Mouse (Mus musculus) bone marrow macrophage, adult 2 months (primary cell): Measurements from ENCODE around the gene Tmem235. TPM values are rescaled to one million over a fixed set of nuclear protein-coding genes. Genes with fewer than 3 reads are reported as not detected.
"Not testable (repeated sequence)": the region's sequence is repeated elsewhere in the genome, so short reads cannot be mapped to it uniquely, and the experiment has no call there.

Experiments used
- H3K27ac ChIP-seq: 2 replicates; pipeline ENCODE4 v1.5.1; 2012; ENCODE audit warnings: low read depth, low read length; ENCODE audit not compliant: insufficient read depth
- H3K4me1 ChIP-seq: 2 replicates; pipeline ENCODE4 v1.6.1; 2012; ENCODE audit warnings: low read length; ENCODE audit not compliant: control insufficient read depth, insufficient read depth
- H3K4me3 ChIP-seq: 2 replicates; pipeline ENCODE4 v1.5.1; 2012; ENCODE audit warnings: mild to moderate bottlenecking, low read length, moderate library complexity; ENCODE audit not compliant: insufficient read depth
- CTCF ChIP-seq: IDR thresholded peaks from 2 replicates; pipeline ENCODE4 v1.5.1; 2012; ENCODE audit warnings: low read depth, mild to moderate bottlenecking, low read length, moderate library complexity
- POLR2A ChIP-seq: IDR thresholded peaks from 2 replicates; pipeline ENCODE4 v1.6.1; 2012; ENCODE audit warnings: mild to moderate bottlenecking, low read depth, low read length, borderline replicate concordance
- polyA plus RNA-seq: library from polyadenylated mRNA; stranded (reverse); fragments of >200 nt; gene quantifications from 2 replicates; pipeline ENCODE4 v1.2.4, GENCODE M21; 2012; ENCODE audit not compliant: missing spikeins, insufficient read depth, insufficient read length

Gene Tmem235
- not detected in 2 replicates for polyA plus RNA-seq

GRCm38 (mm10) chr11:117860601-117861000 lies at the start of gene Tmem235:
Tmem235 (plus strand) TSS chr11:117860752.
- no peak within 1 kb of the TSS for H3K4me3 ChIP-seq
- H3K27ac ChIP-seq = no peak within 1 kb of the TSS
- H3K4me1 ChIP-seq = peaks cover 10% of the 10 kb centered on the region
- TF ChIP-seq CTCF = no peak
- no peak for TF ChIP-seq POLR2A

DNA sequence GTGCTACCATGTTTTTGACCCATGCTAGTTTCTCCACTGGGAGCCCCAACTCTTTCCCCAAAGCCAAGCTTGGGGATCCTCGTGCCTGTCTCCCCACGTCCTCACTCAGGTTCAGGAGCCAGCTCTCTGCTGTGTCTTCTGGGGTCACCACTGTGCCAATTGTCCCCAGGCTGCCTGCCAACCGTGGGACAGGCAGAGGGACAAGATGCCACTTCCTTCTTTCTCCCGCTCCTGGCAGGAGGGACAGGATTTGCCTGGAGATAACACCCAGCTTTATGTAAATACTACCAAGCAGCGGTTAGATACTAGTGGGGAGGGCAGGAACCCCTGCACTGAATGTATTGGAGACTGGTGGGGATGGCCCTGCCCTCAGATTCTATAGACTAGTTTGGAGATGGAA lies 46.7 kb upstream of the Tmem235 start:
- H3K4me3 ChIP-seq = no peak overlapping the region
- TF ChIP-seq CTCF (no peak), POLR2A (no peak)
- peaks cover 18% of the 10 kb centered on the region for H3K4me1 ChIP-seq
- H3K27ac ChIP-seq = no peak overlapping the region

DNA sequence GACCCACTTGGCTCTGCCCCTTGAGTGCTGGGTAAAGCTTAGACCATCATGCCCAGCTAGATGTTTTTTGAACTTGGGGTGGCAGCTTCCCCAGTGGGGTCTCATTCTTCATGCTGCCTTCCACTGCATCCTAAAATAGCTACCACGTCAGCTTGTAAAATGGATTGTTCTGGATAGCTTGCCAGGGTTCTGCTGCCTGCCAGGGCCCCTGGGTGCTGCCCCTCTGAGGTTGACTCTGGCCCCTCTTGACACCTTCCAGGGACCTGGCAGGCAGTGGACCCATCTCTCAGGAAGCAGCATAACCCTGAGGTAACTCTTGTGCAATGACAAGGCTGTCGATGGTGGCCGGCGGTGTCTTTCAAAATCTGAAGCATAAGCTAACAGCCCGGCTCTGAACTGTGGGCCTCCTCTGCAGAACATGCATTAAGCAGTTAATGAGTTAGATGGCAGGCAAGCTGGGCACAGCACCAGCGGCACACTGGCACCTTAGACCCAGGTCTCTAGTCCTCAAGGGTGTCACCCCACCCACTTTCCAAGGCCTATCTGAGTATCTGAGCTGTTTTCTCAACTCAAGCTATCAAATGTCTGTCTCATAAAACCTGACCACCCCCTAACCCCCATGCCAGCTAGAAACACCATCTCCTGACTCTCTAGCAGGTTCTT lies 45.7 kb upstream of the Tmem235 start:
- H3K27ac ChIP-seq = no peak overlapping the region
- H3K4me1 ChIP-seq = peaks cover 13% of the 10 kb centered on the region
- TF ChIP-seq POLR2A = no peak
- no peak for TF ChIP-seq CTCF

DNA sequence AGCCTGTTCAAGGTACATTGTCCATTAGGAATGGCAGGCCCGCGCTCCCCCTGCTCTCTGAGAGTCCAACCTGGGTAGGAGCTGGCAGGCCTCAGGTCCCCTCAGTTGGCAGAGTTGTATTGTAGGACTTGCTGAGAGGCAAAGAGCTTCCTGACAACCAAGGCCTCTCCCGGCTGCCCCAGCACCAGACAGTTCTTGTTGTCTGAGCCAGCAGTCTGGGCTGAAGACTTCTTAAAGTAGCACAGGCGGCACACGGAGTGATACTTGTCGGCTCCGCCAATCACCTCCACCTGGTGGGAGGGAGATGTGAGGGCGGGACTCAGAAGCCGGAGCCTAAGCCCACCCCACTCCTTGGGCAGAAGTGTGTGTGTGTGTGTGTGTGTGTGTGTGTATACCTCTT lies 44.7 kb upstream of the Tmem235 start:
- H3K27ac ChIP-seq, H3K4me3 ChIP-seq: not testable (repeated sequence)
- H3K4me1 ChIP-seq = peaks cover 14% of the 10 kb centered on the region

More for the DNA sequence above, 45.7 kb upstream of the Tmem235 start:
- no peak overlapping the region for H3K4me3 ChIP-seq

DNA sequence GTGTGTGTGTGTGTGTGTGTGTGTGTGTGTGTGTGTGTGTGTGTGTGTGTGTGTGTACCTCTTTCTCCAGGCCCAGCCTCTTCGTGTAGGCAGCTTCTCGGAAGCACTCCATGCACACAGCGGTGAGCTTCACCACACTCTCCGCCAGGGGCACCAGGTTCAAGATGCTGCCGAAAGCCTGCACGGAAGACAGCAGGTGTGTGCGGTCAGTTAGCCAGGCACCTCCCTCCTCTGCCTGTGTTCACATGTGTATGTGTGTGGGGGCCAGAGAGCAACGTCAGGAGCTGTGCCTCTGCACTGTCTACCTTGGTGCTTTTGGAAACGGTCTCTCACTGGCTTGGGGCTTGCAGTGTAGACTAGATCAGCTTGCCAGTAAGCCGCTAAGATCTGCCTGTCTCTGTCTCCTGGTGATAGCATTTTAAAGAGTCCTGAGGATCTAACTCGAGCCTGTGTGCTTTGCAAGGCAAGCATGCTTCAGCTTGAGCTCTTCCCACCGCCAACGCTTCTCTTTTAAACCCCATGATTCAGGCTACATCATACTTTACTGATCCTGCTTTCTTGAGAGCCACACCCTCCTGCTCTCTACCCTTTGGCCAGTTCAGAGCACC lies 44.1 kb upstream of the Tmem235 start:
- Histone ChIP-seq H3K27ac (no peak overlapping the region), H3K4me3 (no peak overlapping the region), H3K4me1 (peaks cover 12% of the 10 kb centered on the region)
- TF ChIP-seq POLR2A = no peak
- TF ChIP-seq CTCF = no peak

DNA sequence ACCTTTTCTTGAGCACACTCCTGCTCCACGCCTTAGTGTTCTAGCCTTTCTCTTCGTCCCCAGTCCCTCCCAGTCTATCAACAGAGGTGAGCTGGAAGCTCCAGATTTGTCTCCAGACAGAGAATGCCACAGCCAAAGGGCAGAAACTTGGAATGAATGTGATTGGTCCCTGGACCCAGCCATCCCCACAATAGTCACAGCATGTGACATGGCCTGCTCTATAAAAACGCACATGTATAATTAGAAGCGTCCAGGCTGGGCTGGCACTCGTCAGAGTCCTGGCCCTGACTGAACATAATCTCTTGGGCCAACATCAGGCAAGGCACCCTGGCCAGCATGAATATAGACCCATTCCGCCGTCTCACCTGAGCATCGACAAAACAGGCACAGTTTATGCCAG lies 41.5 kb upstream of the Tmem235 start:
- Histone ChIP-seq H3K27ac (no peak overlapping the region), H3K4me3 (no peak overlapping the region), H3K4me1 (peaks cover 14% of the 10 kb centered on the region)
- TF ChIP-seq POLR2A (no peak), CTCF (no peak)

GRCm38 (mm10) chr11:117820173-117820572 lies 40.4 kb upstream of the Tmem235 start:
- Histone ChIP-seq H3K4me3 (no peak overlapping the region), H3K27ac (no peak overlapping the region), H3K4me1 (peaks cover 16% of the 10 kb centered on the region)
- TF ChIP-seq POLR2A = no peak
- TF ChIP-seq CTCF = no peak

DNA sequence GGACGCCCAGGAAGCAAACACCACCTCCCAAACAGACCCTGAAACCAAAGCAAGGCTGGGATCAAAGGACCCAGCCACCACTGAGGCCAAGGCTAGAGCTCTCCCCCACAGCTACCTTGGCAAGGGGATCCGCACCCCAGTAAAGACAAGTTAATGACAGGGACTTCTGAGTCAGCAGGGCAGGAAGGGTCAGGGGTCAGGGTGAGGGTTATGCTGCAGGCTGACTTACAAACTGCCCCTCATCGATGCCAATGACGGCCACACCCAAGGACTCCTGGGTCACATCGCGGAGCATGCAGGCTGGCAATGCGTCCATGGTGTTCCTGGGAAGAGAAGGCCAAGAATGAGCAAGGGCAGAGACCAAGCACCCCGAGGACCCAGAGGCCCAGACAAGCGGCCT lies 38.7 kb upstream of the Tmem235 start:
- peaks cover 26% of the 10 kb centered on the region for H3K4me1 ChIP-seq
- H3K27ac ChIP-seq = no peak overlapping the region
- H3K4me3 ChIP-seq = no peak overlapping the region
- TF ChIP-seq POLR2A (no peak), CTCF (no peak)

DNA sequence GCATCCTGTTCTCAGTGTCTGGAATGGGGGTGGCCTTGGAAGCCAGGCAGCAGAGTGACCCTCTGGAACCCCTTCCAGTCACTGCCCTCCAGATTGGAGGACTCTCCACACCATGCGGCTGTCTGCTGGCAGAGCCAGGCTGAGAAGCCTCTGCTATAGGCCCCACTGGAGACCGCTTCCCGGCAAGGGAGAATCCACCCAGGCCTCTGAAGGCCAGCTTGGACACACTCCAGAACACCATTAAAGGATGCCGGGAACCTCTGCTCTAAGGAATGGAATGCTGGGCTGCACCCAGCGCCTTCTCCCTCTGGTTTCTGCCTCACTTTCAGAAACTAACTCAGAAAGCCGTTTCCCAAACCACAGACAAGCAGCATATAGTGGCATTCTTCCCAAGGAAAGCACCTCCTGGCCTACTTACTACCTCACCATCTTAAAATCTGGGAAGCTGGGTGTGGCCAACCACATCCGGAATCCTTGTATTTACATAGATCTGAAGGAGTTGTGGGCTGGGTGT lies 37.8 kb upstream of the Tmem235 start:
- H3K4me3 ChIP-seq = no peak overlapping the region
- no peak overlapping the region for H3K27ac ChIP-seq
- peaks cover 35% of the 10 kb centered on the region for H3K4me1 ChIP-seq
- TF ChIP-seq CTCF = no peak
- TF ChIP-seq POLR2A = no peak

GRCm38 (mm10) chr11:117823411-117823810 lies 37.1 kb upstream of the Tmem235 start:
- TF ChIP-seq CTCF = no peak
- Histone ChIP-seq H3K27ac (no peak overlapping the region), H3K4me3 (no peak overlapping the region), H3K4me1 (peaks cover 38% of the 10 kb centered on the region)
